Mouse (Mus musculus) megakaryocyte, embryonic 14.5 days (primary cell): ENCODE measurements around the gene Myo1a. TPM values are rescaled to one million over a fixed set of nuclear protein-coding genes. Genes with fewer than 3 reads are reported as not detected.

Experiments used
- H3K27me3 ChIP-seq: replicated peaks from 2 replicates; pipeline ENCODE3; 2012; ENCODE audit warnings: inconsistent platforms
- H3K36me3 ChIP-seq: replicated peaks from 2 replicates; pipeline ENCODE3; 2012; ENCODE audit warnings: low read length, inconsistent platforms, mixed read lengths
- H3K4me1 ChIP-seq: 2 replicates; pipeline ENCODE4 v1.6.1; 2012; ENCODE audit warnings: inconsistent platforms
- H3K4me3 ChIP-seq: replicated peaks from 2 replicates; pipeline ENCODE3; 2012; ENCODE audit warnings: moderate library complexity, mild to moderate bottlenecking, inconsistent platforms
- H3K9me3 ChIP-seq: 2 replicates; pipeline ENCODE4 v1.6.1; 2012; ENCODE audit warnings: inconsistent platforms
- FLI1 ChIP-seq: IDR thresholded peaks from 2 replicates; pipeline ENCODE4 v1.6.1; 2012; ENCODE audit warnings: low read length, inconsistent platforms, mixed read lengths
- GATA1 ChIP-seq: IDR thresholded peaks from 3 replicates; pipeline ENCODE4 v1.6.1; 2012; ENCODE audit warnings: mixed read lengths, low read length, inconsistent platforms, borderline replicate concordance
- polyA plus RNA-seq: library from polyadenylated mRNA; stranded (reverse); fragments of >175 nt; gene quantifications from 2 replicates; pipeline ENCODE4 v1.2.3, GENCODE M21; 2012; ENCODE audit warnings: low replicate concordance; ENCODE audit not compliant: insufficient read depth

Myo1a gene
- polyA plus RNA-seq, 1 experiment: 0.04 TPM

DNA sequence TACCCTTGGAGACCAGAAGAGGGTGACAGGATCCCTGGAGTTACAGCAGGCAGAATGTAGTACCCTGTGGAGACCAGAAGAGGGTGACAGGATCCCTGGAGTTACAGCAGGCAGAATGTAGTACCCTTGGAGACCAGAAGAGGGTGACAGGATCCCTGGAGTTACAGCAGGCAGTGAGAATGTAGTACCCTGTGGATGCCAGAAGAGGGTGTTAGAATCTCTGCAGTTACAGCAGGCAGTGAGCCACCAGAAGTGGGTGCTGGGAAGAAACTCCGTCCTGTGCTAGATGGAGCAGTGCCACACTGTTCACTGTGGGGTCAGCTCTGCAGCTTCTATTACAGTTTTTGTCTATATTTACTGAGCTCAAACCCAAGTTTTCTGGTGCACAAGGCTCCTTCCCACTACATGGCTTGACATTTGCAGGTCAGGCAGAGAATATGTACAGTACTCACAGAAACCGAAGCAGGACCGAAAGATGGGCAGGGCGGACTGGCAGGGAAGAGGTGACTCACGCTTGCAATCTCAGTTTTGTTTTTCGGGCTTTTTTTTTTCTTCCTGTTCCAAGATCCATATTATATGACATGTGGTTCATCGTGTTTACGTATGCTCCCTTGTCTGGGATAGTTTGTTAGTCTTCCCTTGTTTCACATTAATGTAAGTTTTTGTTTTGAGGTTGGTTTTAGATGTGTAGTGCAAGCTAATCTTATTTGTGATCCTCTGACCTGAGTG, 30.0 kb upstream of the Myo1a start:
- Histone ChIP-seq H3K9me3 (no peaks in the 10 kb centered on the region), H3K27me3 (no peaks in the 10 kb centered on the region), H3K4me1 (peaks cover 42% of the 10 kb centered on the region), H3K4me3 (peak overlapping the region; percentile 76), H3K36me3 (no peaks in the 10 kb centered on the region)
- TF ChIP-seq FLI1 (no peak), GATA1 (no peak)

DNA sequence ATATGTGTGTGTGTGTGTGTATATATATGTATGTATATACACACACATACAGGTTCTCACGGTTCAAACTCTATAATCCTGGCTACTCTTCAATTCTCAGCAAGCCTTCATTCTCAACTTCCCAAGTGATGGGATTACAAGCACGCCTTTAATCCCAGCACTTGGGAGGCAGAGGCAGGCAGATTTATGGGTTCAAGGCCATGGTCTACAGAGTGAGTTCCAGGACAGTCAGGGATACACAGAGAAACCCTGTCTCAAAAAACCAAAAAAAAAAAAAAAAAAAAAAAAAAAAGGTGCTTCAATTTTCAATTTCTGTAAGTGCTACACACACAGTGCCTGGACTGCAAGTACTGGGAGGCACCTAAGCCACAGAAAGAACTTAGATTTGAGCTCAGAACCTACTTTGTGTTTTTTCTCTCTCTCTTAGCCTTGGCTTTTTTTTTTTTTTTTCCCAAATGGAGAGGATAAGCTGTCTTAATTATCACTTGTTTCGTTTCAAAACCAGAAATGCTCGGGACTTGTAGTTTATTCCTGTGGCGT, 29.0 kb upstream of the Myo1a start:
- peaks cover 32% of the 10 kb centered on the region for H3K4me1 ChIP-seq
- no peaks in the 10 kb centered on the region for H3K9me3 ChIP-seq
- peak overlapping the region; percentile 94 for H3K4me3 ChIP-seq
- TF ChIP-seq FLI1 (no peak), GATA1 (no peak)
- peaks cover under 1% of the 10 kb centered on the region for H3K36me3 ChIP-seq
- H3K27me3 ChIP-seq: no peaks in the 10 kb centered on the region

DNA sequence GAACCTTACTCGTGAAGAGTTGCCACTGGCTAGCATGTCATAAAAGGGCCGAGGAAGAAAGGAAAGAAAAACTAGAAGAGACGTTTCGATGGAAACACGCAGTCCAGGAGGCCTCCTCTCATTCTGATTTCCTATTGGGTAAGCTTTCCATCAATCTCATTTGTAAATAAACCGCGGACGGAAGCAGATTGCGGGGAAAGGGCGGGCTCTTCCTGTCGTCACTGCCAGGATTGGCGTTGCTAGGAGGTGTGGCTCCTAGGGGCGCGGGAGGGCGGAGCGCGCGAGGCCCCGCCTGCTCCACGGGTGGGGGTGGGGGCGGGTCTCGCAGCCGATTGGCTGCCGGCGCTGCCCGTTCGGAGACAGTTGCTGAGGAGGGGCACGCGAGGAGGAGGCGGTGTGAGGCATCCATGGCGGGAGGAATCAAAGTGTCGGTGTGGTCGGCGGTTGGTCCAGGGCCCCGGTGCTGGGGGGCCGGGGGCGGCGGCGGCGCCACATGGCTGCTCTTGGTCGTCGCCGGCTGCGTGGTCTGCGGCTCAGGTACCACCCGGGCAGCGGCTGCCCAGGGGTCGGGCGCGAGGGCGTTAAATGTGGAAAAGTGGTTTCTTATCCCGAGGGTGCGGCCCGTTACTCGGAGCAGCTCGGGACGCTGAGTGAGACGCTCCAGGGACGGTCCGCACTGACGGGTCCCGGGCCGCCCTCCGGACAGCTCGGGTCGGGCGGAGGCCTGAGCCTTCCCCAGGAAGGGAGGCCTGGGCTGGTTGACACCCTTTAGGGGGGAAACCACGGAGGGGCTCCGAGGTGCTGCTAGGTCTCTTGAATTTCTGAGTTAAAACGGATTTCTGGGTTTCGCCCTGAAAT, 28.1 kb upstream of the Myo1a start:
- Histone ChIP-seq H3K4me3 (peak overlapping the region; percentile 94), H3K27me3 (no peaks in the 10 kb centered on the region), H3K36me3 (peaks cover 3% of the 10 kb centered on the region), H3K9me3 (no peaks in the 10 kb centered on the region), H3K4me1 (peaks cover 28% of the 10 kb centered on the region)
- TF ChIP-seq FLI1 (peak; percentile 65; the same call in 1 of the 2 replicates), GATA1 (peak; percentile 7; the same call in 1 of the 3 replicates)

DNA sequence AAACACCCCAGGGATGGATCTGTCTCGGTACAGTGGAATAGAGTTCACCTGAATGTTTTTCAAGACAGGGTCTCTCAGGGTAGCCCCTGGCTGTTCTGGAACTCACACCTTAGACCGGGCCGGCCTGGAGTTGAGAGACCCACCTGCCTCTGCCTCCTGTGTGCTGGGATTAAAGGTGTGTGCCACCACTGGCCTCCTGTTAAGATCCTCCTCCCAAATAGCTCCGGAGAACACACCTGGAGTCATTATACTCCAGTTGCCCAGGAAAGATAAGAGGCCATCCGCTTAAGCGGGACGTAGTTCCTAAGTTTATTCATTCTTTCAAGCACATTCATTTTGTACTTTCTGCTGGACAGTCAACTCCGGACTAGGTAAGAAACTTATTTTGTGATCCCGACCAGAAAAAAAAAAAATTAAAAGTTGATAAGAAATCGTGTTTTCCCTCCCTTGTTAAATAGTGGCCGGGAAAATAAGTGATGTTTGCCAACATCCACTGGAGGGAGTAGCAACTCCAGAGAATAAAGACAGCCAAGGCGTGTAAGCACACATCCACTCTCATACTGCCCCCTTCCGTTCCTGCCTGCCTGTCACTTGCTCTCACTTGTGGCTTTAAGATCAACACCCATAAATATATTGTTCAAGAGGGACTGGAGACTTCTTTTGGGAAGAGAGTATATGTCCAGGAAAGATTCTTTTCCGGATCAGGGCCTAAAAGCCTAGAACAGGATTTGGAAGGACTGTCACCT, 27.2 kb upstream of the Myo1a start:
- peak overlapping the region; percentile 94 for H3K4me3 ChIP-seq
- no peak for TF ChIP-seq GATA1
- TF ChIP-seq FLI1: no peak
- no peaks in the 10 kb centered on the region for H3K9me3 ChIP-seq
- peaks cover 35% of the 10 kb centered on the region for H3K4me1 ChIP-seq
- H3K36me3 ChIP-seq: peaks cover 3% of the 10 kb centered on the region
- H3K27me3 ChIP-seq: no peaks in the 10 kb centered on the region

DNA sequence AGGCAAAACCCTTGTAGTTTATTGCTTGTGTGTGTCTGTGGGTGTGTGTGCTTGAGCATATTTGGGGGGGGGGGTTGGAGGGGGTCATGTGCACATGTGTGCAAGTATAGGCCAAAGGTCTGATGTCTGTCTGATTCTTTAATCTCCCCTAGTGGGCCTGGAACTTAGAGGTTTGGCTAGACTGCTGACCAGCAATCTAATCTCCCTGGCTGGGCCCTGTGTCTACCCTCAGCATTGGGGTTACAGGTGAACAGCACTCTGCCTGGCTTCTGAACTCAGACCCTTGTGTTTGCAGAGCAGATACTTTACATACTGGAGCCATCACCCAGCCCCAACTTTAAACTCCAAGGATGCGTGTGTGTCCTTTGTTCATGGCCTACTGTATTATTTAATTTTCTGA, 25.8 kb upstream of the Myo1a start:
- no peak for TF ChIP-seq GATA1
- no peak for TF ChIP-seq FLI1
- Histone ChIP-seq H3K4me3 (no peak overlapping the region), H3K4me1 (peaks cover 34% of the 10 kb centered on the region), H3K27me3 (no peaks in the 10 kb centered on the region), H3K9me3 (no peaks in the 10 kb centered on the region), H3K36me3 (peaks cover 3% of the 10 kb centered on the region)

DNA sequence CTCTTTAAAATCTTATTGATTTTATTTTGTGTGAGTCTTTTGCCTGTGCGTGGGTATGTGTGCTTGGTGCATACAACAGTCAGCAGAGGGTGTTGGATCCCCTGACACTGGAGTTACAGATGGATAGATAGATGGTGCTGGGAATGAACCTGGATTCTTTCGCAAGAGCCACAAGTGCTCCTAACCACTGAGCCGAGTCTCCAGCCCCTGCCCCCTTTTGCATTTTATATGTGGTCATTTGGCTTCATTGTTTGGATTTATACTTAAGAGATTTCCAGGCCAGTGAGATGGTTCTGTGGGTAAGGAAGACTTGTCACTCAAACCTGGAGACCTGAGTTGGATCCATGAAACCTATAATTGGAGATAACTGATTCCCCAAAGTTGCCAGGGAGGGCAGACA, 25.1 kb upstream of the Myo1a start:
- Histone ChIP-seq H3K9me3 (no peaks in the 10 kb centered on the region), H3K27me3 (no peaks in the 10 kb centered on the region), H3K4me1 (peaks cover 32% of the 10 kb centered on the region), H3K4me3 (no peak overlapping the region), H3K36me3 (peaks cover 3% of the 10 kb centered on the region)
- no peak for TF ChIP-seq GATA1
- no peak for TF ChIP-seq FLI1

DNA sequence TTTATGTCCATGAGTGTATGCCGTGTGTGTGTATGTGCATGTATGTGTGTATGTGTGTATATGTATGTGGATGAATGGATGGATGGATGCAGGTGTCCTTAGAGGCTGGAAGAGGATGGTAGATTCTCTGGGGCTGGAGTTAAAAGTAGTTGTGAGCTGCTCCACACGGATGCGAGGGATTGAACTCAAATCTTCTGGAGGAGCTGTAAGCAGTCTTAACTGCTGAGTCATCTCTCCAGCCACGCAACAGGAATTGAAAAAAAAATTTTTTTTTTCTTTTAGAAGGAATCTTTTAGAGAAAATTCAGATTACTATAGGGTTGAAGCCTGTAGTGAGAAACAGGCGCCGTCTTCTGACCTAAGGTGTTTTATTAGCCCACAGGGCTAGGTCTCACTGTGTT, 22.1 kb upstream of the Myo1a start:
- H3K4me3 ChIP-seq: no peak overlapping the region
- peaks cover 3% of the 10 kb centered on the region for H3K36me3 ChIP-seq
- TF ChIP-seq GATA1 (no peak), FLI1 (no peak)
- H3K27me3 ChIP-seq: no peaks in the 10 kb centered on the region
- peaks cover 22% of the 10 kb centered on the region for H3K4me1 ChIP-seq
- H3K9me3 ChIP-seq: no peaks in the 10 kb centered on the region

DNA sequence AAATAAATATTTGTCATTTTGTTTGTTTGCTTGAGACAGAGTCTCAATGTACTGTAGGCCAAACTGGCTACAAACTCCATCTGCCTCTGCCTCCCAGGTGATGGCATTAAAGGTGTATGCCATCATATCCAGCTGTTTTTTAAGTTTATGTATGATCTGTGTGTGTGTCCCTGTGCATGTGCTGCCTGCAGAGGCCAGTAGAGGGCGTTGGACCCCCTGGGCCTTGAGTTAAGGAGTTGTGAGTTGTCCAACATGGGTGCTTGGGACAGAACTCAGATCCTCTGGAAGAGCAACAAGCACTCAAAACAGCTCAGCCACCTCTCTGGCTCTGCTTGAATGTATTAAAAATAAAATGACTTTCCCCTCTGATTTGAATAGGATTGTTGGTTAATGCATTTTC, 13.9 kb upstream of the Myo1a start:
- Histone ChIP-seq H3K4me3 (no peak overlapping the region), H3K36me3 (peaks cover 32% of the 10 kb centered on the region), H3K4me1 (peaks cover 1% of the 10 kb centered on the region), H3K9me3 (no peaks in the 10 kb centered on the region), H3K27me3 (no peaks in the 10 kb centered on the region)
- no peak for TF ChIP-seq FLI1
- no peak for TF ChIP-seq GATA1

DNA sequence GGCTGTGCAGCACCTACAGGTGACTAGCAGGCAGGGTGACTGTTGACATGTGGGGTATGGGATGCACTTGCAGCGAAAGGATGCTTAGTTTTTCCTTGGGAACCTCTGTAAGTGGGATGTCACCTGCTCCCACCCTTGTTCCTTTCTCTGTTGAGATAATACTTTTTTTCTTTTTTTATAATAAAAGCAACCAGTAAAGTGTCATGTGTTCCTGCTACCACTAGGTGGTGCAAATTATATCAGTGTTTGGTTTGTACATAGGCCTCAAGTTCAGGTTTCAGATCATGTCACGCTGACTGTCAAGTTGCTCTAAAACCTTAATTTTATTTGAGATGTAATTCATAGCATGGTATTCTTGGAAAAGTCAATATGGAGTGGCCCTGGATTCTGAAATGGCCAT, 10.3 kb upstream of the Myo1a start:
- TF ChIP-seq GATA1 (no peak), FLI1 (no peak)
- Histone ChIP-seq H3K27me3 (no peaks in the 10 kb centered on the region), H3K36me3 (peaks cover 46% of the 10 kb centered on the region), H3K4me1 (no peaks in the 10 kb centered on the region; the same call in 1 of the 2 replicates), H3K4me3 (no peak overlapping the region), H3K9me3 (no peaks in the 10 kb centered on the region)
